Mouse (Mus musculus): ENCODE data around the gene Olfr8.
"Not testable (repeated sequence)": the region's sequence is repeated elsewhere in the genome, so short reads cannot be mapped to it uniquely, and the experiment has no call there.

Olfr8 gene

DNA sequence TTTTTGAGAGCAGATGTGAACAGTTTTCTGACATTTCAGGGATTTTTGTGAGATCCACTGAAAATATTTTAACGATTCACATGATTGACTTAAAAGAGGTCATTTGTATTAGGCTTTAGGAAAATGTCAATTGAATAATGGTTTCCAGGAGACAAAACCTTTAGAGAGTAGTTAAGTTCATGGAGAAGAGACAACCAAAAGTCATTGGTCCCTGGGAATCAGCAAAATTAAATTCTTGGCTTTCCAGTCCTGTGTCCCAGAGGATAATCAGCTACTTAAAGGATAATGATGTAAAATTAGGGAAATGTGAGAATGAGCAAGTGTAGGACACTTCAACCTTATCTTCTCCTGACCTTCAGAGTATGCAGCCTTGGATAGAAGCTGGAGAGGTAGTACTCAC lies at the start of gene Olfr8:
Gene Olfr8 (plus strand): TSS at position 301 of the 400 bp plus-strand sequence.
- DNase-seq, result not testable (repeated sequence)

DNA sequence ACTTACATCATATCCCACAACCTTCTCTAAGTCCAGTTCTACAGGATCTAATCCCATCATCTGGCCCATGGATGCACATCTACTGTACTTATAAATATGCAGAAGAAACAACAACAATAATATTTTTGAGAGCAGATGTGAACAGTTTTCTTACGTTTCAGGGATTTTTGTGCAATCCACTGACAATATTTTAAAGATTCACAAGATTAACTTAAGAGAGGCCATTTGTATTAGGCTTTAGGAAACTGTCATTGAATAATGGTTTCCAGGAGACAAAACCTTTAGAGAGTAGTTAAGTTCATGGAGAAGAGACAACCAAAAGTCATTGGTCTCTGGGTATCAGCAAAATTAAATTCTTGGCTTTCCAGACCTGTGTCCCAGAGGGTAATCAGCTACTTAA lies 37.6 kb upstream of the Olfr8 start, which contains the start of gene Olfr1354:
Gene Olfr1354 (plus strand): TSS at position 301 of the 400 bp plus-strand sequence.
- DNase-seq, result not testable (repeated sequence)

DNA sequence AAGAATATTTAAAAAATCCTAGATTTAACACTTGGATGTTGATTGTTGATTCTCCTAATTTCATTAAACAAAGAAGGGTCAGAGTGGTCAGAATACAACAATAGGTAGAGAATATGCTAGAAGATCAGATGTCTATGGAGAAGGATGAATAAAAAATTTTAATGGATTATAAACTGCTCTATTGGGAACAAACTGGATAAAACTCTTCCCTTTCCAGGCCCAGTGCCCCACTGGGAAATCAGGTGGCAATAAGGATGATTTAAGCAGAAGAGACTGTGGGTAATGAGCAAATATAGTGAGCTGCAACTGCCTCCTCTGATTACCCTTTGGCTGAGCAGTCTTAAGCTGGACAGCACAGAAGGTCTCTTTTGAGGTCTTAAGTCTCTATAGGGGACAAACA lies 12.6 kb downstream of the Olfr8 start, which contains the start of gene Olfr1353:
Gene Olfr1353 (plus strand): TSS at position 301 of the 400 bp plus-strand sequence.
- DNase-seq, result not testable (repeated sequence)

DNA sequence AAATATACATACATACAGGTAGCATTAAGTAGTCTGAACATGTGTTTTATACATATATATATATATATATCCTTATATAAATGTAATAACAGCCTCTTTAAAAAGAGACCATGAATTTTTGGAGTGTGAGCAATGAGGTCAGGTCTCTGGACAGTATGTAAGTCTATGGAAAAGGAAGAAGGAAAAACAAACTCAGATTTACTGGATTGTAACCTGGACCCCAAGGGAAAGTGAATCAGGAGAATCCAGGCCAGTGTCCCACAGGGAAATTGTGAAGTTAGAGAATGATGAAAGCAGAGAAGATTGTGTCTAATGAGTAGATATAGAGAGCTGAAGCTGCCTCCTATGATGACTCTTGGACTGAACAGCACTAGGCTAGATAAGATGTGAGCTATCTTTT lies 30.3 kb downstream of the Olfr8 start, which contains the start of gene Olfr1352:
Gene Olfr1352 (plus strand): TSS at position 301 of the 400 bp plus-strand sequence.
- no peak for DNase-seq

Measured in cerebellum, adult 11 months (tissue).